Mouse (Mus musculus) kidney, embryonic 14.5 days (tissue): ENCODE measurements around the gene Fzd4. TPM values are rescaled to one million over a fixed set of nuclear protein-coding genes. Genes with fewer than 3 reads are reported as not detected.
A peak's percentile ranks its signal among the peaks of the same experiment; 100 is the strongest.

Experiments
- ATAC-seq: fragments of 200-750 bp; cut with Nextera tagmentation; 2 replicates; pipeline ENCODE4 v1.8.0; 2017; ENCODE audit warnings: moderate number of reproducible peaks, mild to moderate bottlenecking, moderate TSS enrichment, moderate library complexity; ENCODE audit not compliant: low FRiP score, low TSS enrichment
- H3K27ac ChIP-seq: fragments of 300-500 bp; sonication (generic); 2 replicates; pipeline ENCODE4 v1.5.1; 2014; ENCODE audit warnings: low read depth, mild to moderate bottlenecking, low read length, moderate library complexity, mixed read lengths
- H3K27me3 ChIP-seq: fragments of 300-500 bp; sonication (generic); 2 replicates; pipeline ENCODE4 v1.6.1; 2014; ENCODE audit warnings: mild to moderate bottlenecking, low read length; ENCODE audit not compliant: control insufficient read depth, insufficient read depth
- H3K36me3 ChIP-seq: fragments of 300-500 bp; sonication (generic); 2 replicates; pipeline ENCODE4 v1.6.1; 2014; ENCODE audit warnings: low read length, mixed read lengths; ENCODE audit not compliant: control insufficient read depth, insufficient read depth
- H3K4me1 ChIP-seq: fragments of 300-500 bp; sonication (generic); 2 replicates; pipeline ENCODE4 v1.6.1; 2014; ENCODE audit warnings: low read length, mixed read lengths; ENCODE audit not compliant: control insufficient read depth, insufficient read depth
- H3K4me2 ChIP-seq: fragments of 300-500 bp; sonication (generic); replicated peaks from 2 replicates; pipeline ENCODE4 v1.6.1; 2014; ENCODE audit warnings: low read depth, mild to moderate bottlenecking, low read length
- H3K4me3 ChIP-seq: fragments of 300-500 bp; sonication (generic); 2 replicates; pipeline ENCODE4 v1.5.1; 2014; ENCODE audit warnings: mild to moderate bottlenecking, low read length
- H3K9ac ChIP-seq: fragments of 300-500 bp; sonication (generic); 2 replicates; pipeline ENCODE4 v1.6.1; 2014; ENCODE audit warnings: low read depth, mild to moderate bottlenecking, low read length, moderate library complexity
- H3K9me3 ChIP-seq: fragments of 300-500 bp; sonication (generic); 2 replicates; pipeline ENCODE4 v1.6.1; 2016; ENCODE audit warnings: low read length; ENCODE audit not compliant: control insufficient read depth
- WGBS: fragments of 180-500 bp; shearing (Covaris S2); extraction: QIAGEN DNeasy Blood & Tissue Kit; methylation state at CpG from one replicate; pipeline ENCODE4 v1.1.7; 2014; 5-methylcytosine and 5-hydroxymethylcytosine counted together
- polyA plus RNA-seq: library from polyadenylated mRNA; unstranded; fragments of >200 nt; fragmentation: Nextera tagmentation; extraction: Ambion mirVana; gene quantifications from 2 replicates; pipeline ENCODE4 v1.2.1, GENCODE M21; 2014

Fzd4 gene
- polyA plus RNA-seq, 1 experiment from 2014 or later = 42.0 TPM

DNA sequence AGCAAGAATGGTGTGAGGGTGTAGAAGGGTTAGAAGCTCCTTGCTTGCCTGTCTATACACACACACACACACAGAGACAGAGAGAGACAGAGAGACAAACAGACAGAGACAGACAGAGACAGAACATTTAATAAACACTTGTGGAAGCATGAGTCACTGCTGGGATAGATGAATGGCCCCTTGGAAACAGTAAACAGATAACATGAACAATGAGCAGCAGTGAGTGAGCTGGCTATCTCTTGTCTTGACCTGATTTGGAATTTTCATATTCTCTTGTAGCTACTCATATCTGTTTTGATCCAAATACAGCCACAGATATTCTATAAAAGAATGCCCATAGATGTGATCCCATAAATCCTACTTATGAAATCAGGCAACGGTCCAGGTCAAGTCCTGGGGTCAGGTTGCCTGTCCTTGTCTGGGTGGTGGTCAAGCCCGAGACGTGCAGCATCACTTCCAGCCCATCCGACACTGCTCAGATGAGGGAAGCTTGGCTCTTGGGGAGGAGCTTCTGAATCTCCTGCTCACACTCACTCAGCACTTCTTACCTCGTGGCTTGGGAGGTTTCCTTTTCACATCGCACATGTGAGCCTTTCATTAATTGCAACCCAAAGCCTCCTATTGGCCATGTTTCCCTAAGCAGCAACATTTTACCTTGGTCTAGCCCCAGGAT lies 32.4 kb upstream of the Fzd4 start:
- Histone ChIP-seq H3K27me3 (no peaks in the 10 kb centered on the region), H3K9me3 (no peaks in the 10 kb centered on the region), H3K4me3 (no peak overlapping the region), H3K4me2 (no peak overlapping the region), H3K36me3 (no peaks in the 10 kb centered on the region), H3K27ac (no peak overlapping the region), H3K4me1 (0 out of 2 replicates have a peak, but pooled peaks cover 6% of the 10 kb centered on the region), H3K9ac (no peak overlapping the region)
- ATAC-seq = no peak
- WGBS = 69% methylated on average over 6 of the region's 6 CpGs

DNA sequence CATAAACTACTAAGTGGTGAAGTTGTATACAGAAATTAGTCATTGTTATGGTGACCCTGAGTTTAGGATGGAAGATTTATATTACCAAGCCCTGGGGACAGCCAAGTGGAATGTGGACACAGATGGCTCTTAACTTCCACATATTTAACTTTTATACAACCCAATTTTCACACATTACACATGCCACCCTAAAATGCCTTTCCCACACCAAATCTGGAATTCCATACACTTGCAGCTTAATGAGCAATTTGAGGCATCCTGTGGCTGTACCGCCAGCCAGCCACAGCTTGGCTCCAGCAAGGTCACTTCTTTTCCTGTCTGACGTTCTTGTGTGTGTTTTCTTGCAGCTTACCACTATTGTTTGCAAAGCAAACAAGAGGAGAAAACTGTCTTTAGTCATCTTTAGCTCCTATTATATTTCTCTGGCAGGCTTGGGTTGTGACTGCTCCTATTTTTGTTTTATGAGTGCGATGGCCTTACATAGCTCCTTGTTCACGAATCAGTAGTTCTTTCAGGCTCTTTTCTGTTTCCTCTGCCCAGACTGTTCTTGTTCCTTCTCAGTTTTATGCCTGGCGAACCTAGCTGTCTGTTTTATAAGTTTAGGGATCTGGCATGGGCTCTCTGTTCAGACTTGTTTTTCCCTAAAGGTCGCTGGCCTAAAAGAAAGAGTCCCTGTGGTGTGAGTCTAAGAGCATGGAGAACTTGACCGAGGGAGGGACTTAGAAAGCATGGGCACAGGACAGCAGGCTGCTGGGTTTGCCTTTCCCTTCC lies 23.0 kb upstream of the Fzd4 start:
- 29% methylated on average over 7 of the region's 7 CpGs for WGBS
- Histone ChIP-seq H3K9me3 (no peaks in the 10 kb centered on the region), H3K9ac (no peak overlapping the region; the same call in 1 of the 2 replicates), H3K4me1 (peaks cover 6% of the 10 kb centered on the region), H3K27ac (peak overlapping the region; percentile 66; the same call in 1 of the 2 replicates), H3K27me3 (no peaks in the 10 kb centered on the region), H3K4me2 (no peak overlapping the region), H3K4me3 (no peak overlapping the region), H3K36me3 (no peaks in the 10 kb centered on the region)
- no peak; the same call in 1 of the 2 replicates for ATAC-seq

DNA sequence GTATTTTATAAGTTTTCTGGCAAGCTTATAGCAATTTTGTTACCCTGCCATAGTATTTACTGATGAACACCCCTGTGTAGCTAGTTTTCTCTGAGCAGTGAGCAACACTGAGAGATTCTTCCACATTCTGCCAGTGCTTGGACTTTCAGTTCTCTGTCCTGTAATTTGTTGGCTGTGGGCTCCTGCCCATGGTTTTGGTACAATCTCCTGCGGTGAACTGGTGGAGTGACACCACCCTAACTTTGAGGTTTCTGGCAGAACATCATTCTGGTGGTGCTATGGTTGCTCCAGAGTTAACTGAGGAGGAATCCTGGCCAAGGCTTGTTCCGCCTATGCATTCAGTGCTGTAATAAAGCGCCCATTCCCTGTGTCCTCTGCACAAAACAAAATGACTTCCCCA lies 21.3 kb upstream of the Fzd4 start:
- 93% methylated on average over 3 of the region's 3 CpGs for WGBS
- Histone ChIP-seq H3K4me3 (no peak overlapping the region), H3K4me2 (no peak overlapping the region), H3K4me1 (peaks cover 6% of the 10 kb centered on the region), H3K9me3 (no peaks in the 10 kb centered on the region), H3K36me3 (no peaks in the 10 kb centered on the region), H3K9ac (no peak overlapping the region), H3K27ac (no peak overlapping the region), H3K27me3 (no peaks in the 10 kb centered on the region)
- ATAC-seq = no peak

DNA sequence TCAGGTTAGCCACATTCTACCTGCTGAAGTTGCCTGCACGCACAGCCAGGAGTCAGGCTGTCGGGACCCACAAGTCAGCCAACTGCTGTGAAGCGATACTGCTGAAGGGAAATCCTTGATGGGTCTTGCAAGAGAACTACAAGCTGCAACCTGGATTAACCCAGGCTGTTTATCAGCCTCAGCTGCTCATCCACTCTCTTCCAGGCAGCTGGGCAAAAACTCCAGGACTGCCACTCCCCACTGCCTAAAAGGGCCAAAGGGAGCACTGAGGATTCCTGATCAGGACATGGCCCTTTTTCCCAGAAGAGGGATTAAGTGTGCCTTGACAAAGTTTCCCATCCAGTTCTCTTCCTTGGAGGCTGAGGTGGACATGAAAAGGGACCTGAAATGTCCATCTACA lies 15.2 kb upstream of the Fzd4 start:
- H3K4me1 ChIP-seq = peaks cover 10% of the 10 kb centered on the region; the same call in 1 of the 2 replicates
- no peaks in the 10 kb centered on the region for H3K27me3 ChIP-seq
- H3K4me2 ChIP-seq = no peak overlapping the region
- no peak overlapping the region for H3K27ac ChIP-seq
- no peak overlapping the region for H3K4me3 ChIP-seq
- H3K9ac ChIP-seq = 0 out of 2 replicates have a peak overlapping the region, but pooled peaks have one; percentile 9
- no peaks in the 10 kb centered on the region for H3K36me3 ChIP-seq
- ATAC-seq = no peak
- no peaks in the 10 kb centered on the region for H3K9me3 ChIP-seq
- 49% methylated on average over 3 of the region's 3 CpGs for WGBS

DNA sequence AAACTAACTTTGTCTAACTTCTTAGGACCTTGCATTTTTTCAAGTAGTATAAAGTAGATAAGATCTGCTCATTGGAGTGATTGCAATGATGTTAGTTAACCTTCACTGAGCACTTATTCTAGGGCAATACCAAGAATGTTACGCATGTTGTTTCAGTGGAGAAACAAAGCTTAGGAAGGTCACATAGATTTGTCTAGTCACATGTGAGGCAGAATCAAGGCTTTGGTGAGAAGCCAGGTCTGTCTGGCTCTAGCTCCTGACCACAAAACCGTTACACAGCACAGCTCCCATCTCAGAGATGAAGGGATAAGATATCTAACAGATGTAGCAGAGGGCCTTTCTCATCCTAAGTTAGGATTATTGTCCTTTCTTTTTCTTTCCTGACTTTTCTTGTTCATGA lies 13.5 kb upstream of the Fzd4 start:
- H3K27me3 ChIP-seq = no peaks in the 10 kb centered on the region
- WGBS = 52% methylated on average over 2 of the region's 2 CpGs

DNA sequence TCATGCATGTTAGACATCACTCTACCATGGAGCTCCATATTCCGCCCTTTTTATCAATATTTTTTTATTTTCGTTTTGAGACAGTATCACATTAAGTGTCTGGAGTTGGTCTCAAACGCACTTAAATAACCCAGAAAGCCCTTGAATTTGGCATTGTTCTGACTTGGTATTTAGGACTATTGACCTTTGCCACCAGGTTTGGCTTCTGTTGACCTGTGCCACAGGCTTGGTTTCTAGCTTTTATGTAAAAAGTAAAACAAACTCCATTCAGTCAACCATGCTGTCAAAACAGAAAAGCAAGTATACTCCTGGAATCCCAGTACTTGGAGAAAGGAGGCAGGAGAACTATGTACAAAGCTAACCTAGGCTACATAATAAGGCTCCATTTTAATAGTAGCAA lies 12.9 kb upstream of the Fzd4 start:
- ATAC-seq = no peak
- 85% methylated on average over 3 of the region's 3 CpGs for WGBS
- no peak overlapping the region for H3K27ac ChIP-seq
- no peaks in the 10 kb centered on the region for H3K9me3 ChIP-seq
- H3K36me3 ChIP-seq = no peaks in the 10 kb centered on the region
- 0 out of 2 replicates have a peak, but pooled peaks cover 10% of the 10 kb centered on the region for H3K4me1 ChIP-seq
- no peak overlapping the region for H3K4me3 ChIP-seq
- H3K4me2 ChIP-seq = no peak overlapping the region
- H3K27me3 ChIP-seq = no peaks in the 10 kb centered on the region
- no peak overlapping the region for H3K9ac ChIP-seq

More for the DNA sequence above, 13.5 kb upstream of the Fzd4 start:
- H3K4me1 ChIP-seq = peaks cover 10% of the 10 kb centered on the region; the same call in 1 of the 2 replicates
- no peak overlapping the region for H3K9ac ChIP-seq
- no peaks in the 10 kb centered on the region for H3K36me3 ChIP-seq
- H3K4me3 ChIP-seq = no peak overlapping the region
- no peak for ATAC-seq
- no peak overlapping the region for H3K4me2 ChIP-seq
- H3K27ac ChIP-seq = no peak overlapping the region
- H3K9me3 ChIP-seq = no peaks in the 10 kb centered on the region

DNA sequence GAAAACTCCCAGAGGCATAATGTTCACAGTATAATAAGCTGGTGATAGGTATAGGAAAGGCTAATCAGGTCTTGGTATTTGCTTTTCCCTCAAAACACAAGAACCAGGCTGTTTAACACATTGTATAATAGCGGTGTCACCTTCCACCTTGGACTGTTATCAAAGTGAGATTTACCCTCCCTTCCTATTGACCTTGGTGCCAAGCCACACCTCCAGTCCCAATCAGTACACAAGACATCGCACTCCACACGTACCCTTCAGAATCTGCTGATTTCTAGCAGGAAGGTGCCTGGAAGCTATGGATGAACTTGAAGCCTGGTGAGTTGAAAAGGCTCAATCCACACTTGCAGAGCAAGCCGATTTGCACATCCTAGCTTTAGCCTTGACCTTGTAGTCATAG lies 12.3 kb upstream of the Fzd4 start:
- WGBS = 73% methylated on average over 4 of the region's 4 CpGs
- H3K9me3 ChIP-seq = no peaks in the 10 kb centered on the region
- 0 out of 2 replicates have a peak, but pooled peaks cover 10% of the 10 kb centered on the region for H3K4me1 ChIP-seq
- no peak overlapping the region for H3K9ac ChIP-seq
- H3K27ac ChIP-seq = no peak overlapping the region
- H3K4me3 ChIP-seq = no peak overlapping the region
- H3K27me3 ChIP-seq = no peaks in the 10 kb centered on the region
- ATAC-seq = no peak
- H3K36me3 ChIP-seq = no peaks in the 10 kb centered on the region
- no peak overlapping the region for H3K4me2 ChIP-seq

DNA sequence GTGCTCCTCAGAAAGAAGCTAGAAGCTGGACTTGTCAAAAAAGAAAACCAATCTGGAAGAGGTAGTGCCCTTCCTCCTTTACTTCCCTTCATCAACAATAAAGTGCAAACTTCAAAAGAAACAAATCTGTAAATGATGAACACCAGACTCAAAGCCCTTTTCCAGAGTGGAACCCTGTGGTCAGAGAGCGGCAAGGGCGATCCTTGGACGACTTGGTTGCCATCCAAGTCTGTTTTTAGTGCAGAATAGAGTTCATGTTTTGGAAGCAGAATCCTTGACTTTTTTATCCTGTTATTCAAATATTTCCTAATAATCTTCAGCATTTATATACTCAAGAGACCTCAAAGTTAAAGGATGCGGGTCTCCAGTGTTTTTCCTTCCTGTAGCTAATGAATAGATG lies 11.8 kb upstream of the Fzd4 start:
- Histone ChIP-seq H3K4me1 (0 out of 2 replicates have a peak, but pooled peaks cover 10% of the 10 kb centered on the region), H3K4me2 (no peak overlapping the region), H3K9me3 (no peaks in the 10 kb centered on the region), H3K4me3 (no peak overlapping the region), H3K36me3 (no peaks in the 10 kb centered on the region), H3K27ac (no peak overlapping the region), H3K9ac (no peak overlapping the region), H3K27me3 (no peaks in the 10 kb centered on the region)
- 73% methylated on average over 4 of the region's 4 CpGs for WGBS
- ATAC-seq = no peak

DNA sequence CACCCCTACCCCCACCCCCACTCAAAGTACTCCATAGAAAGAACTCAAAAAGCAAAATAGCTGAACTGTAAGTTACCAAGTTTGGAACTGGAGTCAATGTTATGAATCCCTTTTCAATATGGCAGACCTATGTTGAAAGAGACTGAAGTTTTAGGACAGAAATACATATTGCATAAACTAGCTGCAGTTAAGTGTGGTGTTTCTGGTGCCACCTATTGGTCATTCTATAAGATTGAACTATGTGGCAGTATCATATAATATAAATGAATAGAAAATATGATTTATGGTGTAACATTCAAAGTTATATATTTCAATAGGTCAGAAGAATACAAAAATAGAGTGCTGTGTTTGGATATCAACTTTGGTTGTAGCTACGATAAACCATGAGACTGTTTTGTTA lies 11.3 kb upstream of the Fzd4 start:
- H3K9ac ChIP-seq = no peak overlapping the region
- 0 out of 2 replicates have a peak, but pooled peaks cover 10% of the 10 kb centered on the region for H3K4me1 ChIP-seq
- no peaks in the 10 kb centered on the region for H3K9me3 ChIP-seq
- ATAC-seq = no peak
- H3K4me2 ChIP-seq = no peak overlapping the region
- no peak overlapping the region for H3K27ac ChIP-seq
- H3K4me3 ChIP-seq = no peak overlapping the region
- no peaks in the 10 kb centered on the region for H3K27me3 ChIP-seq
- H3K36me3 ChIP-seq = no peaks in the 10 kb centered on the region
- 96% methylated on average over 1 of the region's 1 CpGs for WGBS
